Mouse (Mus musculus) liver, postnatal 0 days (tissue): ENCODE data around the gene Nup85.

Experiments used
- CTCF ChIP-seq: sonication (generic); IDR thresholded peaks from 2 replicates; pipeline ENCODE4 v1.5.1; 2016; ENCODE audit warnings: antibody characterized with exemption, low read depth
- EP300 ChIP-seq: IDR thresholded peaks from 2 replicates; pipeline ENCODE4 v1.6.1; 2016; ENCODE audit warnings: antibody characterized with exemption, low read depth, mild to moderate bottlenecking

DNA sequence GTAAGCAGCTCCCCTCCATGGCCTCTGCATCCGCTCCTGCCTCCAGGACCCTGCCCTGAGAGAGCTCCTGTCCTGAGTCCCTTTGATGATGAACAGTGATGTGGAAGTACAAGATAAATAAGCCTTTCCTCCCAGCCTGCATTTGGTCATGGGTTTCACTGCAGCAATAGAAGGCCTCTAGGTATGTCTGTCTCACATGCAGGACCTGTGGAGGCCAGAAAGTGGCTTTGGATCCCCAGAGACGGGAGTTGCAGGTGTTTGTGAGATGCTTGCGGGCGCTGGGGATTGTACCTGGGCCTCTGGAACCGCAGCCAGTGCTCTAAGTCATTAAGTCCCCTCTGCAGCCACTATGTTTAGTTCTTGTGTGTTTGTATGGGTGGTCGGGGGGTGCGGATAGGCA, 55.7 kb downstream of the Nup85 start:
- no peak for TF ChIP-seq CTCF
- no peak for TF ChIP-seq EP300
